Mouse (Mus musculus) liver, adult 2 months (tissue): Measurements from ENCODE around the gene Med15. TPM values are rescaled to one million over a fixed set of nuclear protein-coding genes. Genes with fewer than 3 reads are reported as not detected.

ENCODE experiments used
- DNase-seq: peaks from one replicate; pipeline ENCODE4 v3.0.0-alpha.2; 2011; ENCODE audit warnings: low read depth, low spot score; ENCODE audit errors: extremely low read depth
- H3K27ac ChIP-seq: fragments of 200-500 bp; replicated peaks from 2 replicates; pipeline ENCODE4 v1.5.1; 2012; ENCODE audit warnings: low read depth, mild to moderate bottlenecking, control low read depth, inconsistent platforms, low read length; ENCODE audit not compliant: insufficient read depth
- H3K27me3 ChIP-seq: fragments of 200-500 bp; 2 replicates; pipeline ENCODE4 v1.6.1; 2012; ENCODE audit warnings: mild to moderate bottlenecking, moderate library complexity, low read length, inconsistent platforms; ENCODE audit not compliant: control insufficient read depth, insufficient read depth
- H3K36me3 ChIP-seq: fragments of 200-500 bp; 2 replicates; pipeline ENCODE4 v1.6.1; 2012; ENCODE audit warnings: low read length, inconsistent platforms; ENCODE audit not compliant: control insufficient read depth, insufficient read depth
- H3K4me1 ChIP-seq: fragments of 200-500 bp; 2 replicates; pipeline ENCODE4 v1.6.1; 2011; ENCODE audit warnings: low read length; ENCODE audit not compliant: control insufficient read depth, insufficient read depth
- H3K4me3 ChIP-seq: fragments of 200-500 bp; 2 replicates; pipeline ENCODE4 v1.5.1; 2011; ENCODE audit warnings: low read depth, mild to moderate bottlenecking, control low read depth, low read length, moderate library complexity; ENCODE audit not compliant: insufficient read depth
- H3K79me2 ChIP-seq: fragments of 200-500 bp; 2 replicates; pipeline ENCODE4 v1.6.1; 2012; ENCODE audit warnings: inconsistent platforms, mild to moderate bottlenecking, low read length, moderate library complexity; ENCODE audit not compliant: control insufficient read depth, insufficient read depth
- H3K9ac ChIP-seq: fragments of 200-500 bp; 2 replicates; pipeline ENCODE4 v1.6.1; 2012; ENCODE audit warnings: low read depth, mild to moderate bottlenecking, control low read depth, inconsistent platforms, low read length
- CTCF ChIP-seq: fragments of 200-500 bp; IDR thresholded peaks from 2 replicates; pipeline ENCODE4 v1.5.1; 2011; ENCODE audit warnings: low read depth, low read length, control low read depth
- POLR2A ChIP-seq: fragments of 200-500 bp; IDR thresholded peaks from 2 replicates; pipeline ENCODE4 v1.6.1; 2011; ENCODE audit warnings: low read length, control low read depth; ENCODE audit not compliant: insufficient read depth; ENCODE audit errors: extremely low read depth
- WGBS: fragments of 180-500 bp; shearing (Covaris S2); methylation state at CpG from one replicate; pipeline ENCODE4 v1.1.7; 2018; 5-methylcytosine and 5-hydroxymethylcytosine counted together
- polyA plus RNA-seq: library from polyadenylated mRNA; depleted of rRNA; stranded (reverse); fragments of >200 nt; gene quantifications from 2 replicates; pipeline ENCODE4 v1.2.3, GENCODE M21; 2012
- total RNA-seq: library from RNA; depleted of rRNA; stranded (reverse); fragments of >200 nt; gene quantifications from 2 replicates; pipeline ENCODE4 v1.2.3, GENCODE M21; 2014

The Med15 gene
- total and polyA plus RNA-seq, 2 experiments = 14.8 to 49.7 TPM

DNA sequence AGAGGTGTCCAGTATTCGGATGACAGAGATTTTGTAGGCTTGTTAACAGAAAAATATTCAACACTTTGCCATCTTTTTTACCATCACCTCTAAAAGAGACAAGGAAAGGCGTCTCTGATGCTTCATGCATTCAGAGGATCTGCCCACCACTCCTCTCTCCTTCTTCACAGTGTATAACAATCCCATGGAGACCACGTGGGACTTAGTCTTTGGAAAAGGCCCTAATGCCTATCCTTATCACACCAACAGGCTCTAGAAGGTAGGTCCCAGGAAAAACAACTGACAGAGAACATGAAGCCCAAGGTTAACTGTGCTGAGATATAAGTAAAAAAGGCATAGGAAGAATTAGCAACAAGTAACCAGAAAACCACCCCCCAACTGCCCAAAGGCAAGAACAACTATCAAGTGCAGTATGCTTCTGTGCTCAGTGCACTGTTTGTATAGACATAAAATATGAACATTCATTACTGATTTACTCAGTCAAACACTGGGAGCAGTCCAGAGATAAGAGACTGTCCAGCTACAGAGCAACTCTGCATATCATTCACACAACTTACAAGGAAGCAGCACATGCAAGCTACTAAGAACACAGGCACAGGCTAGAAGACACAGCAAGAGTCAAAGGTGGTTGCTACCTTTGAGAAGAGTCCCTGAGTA, 32.2 kb downstream of the Med15 start:
- Histone ChIP-seq H3K27me3 (no peaks in the 10 kb centered on the region), H3K36me3 (peaks cover 14% of the 10 kb centered on the region; the same call in 1 of the 2 replicates), H3K4me3 (no peak overlapping the region), H3K4me1 (peaks cover 2% of the 10 kb centered on the region), H3K79me2 (peaks cover 13% of the 10 kb centered on the region; the same call in 1 of the 2 replicates), H3K27ac (no peak overlapping the region), H3K9ac (no peak overlapping the region)
- TF ChIP-seq CTCF (no peak), POLR2A (no peak)
- 83% methylated on average over 3 of the region's 3 CpGs for WGBS
- DNase-seq = peak; percentile 37

DNA sequence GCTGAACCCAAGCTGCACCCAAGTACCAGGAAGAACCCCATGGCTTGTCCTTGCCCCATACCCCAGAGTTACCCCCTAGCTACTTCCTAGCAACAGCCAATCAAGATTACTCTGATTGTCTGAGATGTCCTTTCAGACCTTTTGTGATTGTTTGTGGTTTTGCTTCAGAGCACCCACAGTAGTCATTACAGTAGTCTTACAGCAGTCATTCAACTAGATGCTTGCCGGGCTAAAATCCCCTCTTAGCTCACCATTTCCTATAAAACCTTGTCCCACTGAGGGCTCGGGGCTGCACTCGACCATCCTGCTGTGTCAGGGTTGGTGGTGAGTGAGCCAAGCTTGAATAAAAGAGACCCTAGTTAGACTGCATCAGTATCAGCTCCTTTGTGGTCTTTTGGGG, 37.8 kb downstream of the Med15 start:
- TF ChIP-seq POLR2A (no peak), CTCF (no peak)
- WGBS = 86% methylated on average over 3 of the region's 3 CpGs
- no peak overlapping the region for H3K4me3 ChIP-seq
- H3K79me2 ChIP-seq = peaks cover 7% of the 10 kb centered on the region; the same call in 1 of the 2 replicates
- no peaks in the 10 kb centered on the region for H3K4me1 ChIP-seq
- H3K27me3 ChIP-seq = no peaks in the 10 kb centered on the region
- DNase-seq = peak; percentile 27
- H3K36me3 ChIP-seq = peaks cover 22% of the 10 kb centered on the region
- no peak overlapping the region for H3K9ac ChIP-seq
- H3K27ac ChIP-seq = no peak overlapping the region

DNA sequence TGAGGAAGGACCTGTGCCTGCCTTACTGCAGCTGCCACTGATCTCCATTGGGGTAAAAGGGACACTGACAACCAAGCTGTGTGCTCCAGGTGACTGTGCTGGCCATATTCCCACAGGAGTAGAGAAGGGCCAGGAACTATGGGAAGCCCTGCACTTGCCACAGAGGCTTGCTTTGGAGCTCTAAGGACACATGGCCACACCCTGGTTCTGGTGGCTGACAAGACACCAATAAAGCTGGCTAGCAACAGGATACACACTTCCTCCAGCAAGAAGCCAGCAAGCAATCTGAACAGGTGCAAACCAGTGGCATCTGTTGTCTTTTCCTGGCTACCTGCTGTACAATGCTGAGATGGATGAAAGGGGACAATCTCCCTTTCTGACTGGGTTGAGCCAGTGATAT, 62.8 kb downstream of the Med15 start:
- Histone ChIP-seq H3K79me2 (no peaks in the 10 kb centered on the region), H3K4me3 (no peak overlapping the region), H3K27me3 (no peaks in the 10 kb centered on the region), H3K9ac (no peak overlapping the region), H3K36me3 (peaks cover 34% of the 10 kb centered on the region), H3K4me1 (no peaks in the 10 kb centered on the region), H3K27ac (no peak overlapping the region)
- no peak for DNase-seq
- TF ChIP-seq POLR2A = no peak
- no peak for TF ChIP-seq CTCF

DNA sequence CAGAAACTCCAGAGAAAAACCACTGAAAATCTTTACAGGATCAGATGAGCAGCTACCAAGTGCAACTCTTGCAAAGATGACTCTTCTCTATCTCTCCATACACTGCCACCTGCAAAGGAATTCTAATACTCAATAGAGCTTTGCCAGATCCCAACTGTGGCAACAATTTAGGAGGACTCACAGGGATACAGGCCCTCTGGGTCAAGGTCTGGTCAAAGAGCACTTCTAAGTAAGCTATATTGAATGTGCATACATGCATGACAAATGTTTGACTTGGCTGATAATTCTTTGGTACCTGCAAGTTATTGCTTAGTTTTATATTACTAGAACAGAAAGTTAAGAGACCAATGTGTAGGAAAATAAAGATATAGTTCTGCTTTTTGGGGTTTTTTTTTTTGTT, 67.1 kb downstream of the Med15 start:
- Histone ChIP-seq H3K27me3 (no peaks in the 10 kb centered on the region), H3K4me3 (no peak overlapping the region), H3K27ac (no peak overlapping the region), H3K79me2 (no peaks in the 10 kb centered on the region), H3K4me1 (no peaks in the 10 kb centered on the region), H3K9ac (no peak overlapping the region), H3K36me3 (peaks cover 47% of the 10 kb centered on the region)
- DNase-seq = peak; percentile 28
- TF ChIP-seq POLR2A (no peak), CTCF (no peak)

DNA sequence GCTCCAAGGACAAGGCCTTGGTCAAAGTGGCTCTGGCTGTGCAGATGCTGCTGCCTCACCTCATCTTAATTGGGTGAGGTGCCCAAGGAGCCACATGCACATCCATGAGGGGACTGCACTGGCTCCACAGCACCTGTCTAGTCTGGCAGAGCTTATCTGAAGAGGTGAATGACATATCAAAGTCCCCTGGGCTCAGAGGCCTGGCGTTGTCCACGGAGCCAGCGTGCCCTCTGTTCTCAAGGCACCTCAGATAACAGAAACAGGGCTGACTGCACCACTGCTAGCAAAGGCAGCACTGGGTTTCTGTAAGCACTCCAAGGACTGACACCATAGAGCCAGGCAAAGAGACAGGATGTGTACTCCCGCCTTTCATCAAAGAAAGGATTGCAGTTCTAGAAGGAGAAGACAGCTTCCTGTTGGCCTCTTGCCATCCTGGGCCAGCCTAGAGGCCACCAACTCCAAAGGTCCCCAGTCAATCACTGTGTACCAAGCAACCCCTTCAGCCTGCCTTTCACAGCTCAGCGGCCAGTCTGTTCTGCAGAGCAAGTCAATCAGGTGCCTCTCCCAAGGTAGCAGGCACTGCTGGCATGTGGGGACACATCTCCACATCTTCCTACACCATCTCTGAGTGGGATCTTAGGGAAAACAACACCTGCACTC, 76.3 kb downstream of the Med15 start:
- Histone ChIP-seq H3K36me3 (peaks cover 8% of the 10 kb centered on the region; the same call in 1 of the 2 replicates), H3K9ac (no peak overlapping the region), H3K79me2 (no peaks in the 10 kb centered on the region), H3K4me3 (no peak overlapping the region), H3K4me1 (peaks cover 4% of the 10 kb centered on the region; the same call in 1 of the 2 replicates), H3K27me3 (no peaks in the 10 kb centered on the region), H3K27ac (no peak overlapping the region)
- TF ChIP-seq CTCF (no peak), POLR2A (no peak)
- DNase-seq = peak; percentile 74
- 27% methylated on average over 5 of the region's 5 CpGs for WGBS

DNA sequence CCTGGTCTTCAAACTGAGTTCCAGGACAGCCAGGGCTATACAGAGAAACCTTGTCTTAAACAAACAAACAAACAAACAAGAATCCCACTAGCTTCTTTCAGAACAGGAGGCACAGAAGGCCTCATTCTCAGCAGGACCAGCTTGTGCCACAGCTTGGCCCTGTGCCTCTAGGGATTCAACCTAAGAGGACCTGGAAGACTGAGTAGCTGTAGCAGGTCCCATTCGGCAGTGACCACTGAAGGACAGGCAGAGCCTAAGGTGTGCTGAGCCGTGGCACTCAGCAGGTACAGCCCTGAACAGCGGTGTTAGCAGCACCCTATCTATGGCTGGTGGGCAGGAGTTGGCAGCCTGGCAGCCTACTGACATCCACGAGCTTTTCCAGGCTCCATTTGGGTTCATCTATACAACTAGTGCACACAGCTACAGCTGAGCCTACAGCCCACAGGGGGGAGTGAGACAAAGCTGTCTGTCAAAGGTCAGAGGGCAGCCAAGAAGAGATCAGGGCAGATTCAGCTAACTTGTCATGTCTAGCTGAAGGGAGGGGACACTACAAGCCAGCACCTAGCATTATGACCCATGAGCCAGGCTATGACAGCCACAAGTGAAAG, 78.4 kb downstream of the Med15 start:
- Histone ChIP-seq H3K27me3 (no peaks in the 10 kb centered on the region), H3K79me2 (no peaks in the 10 kb centered on the region), H3K4me1 (peaks cover 4% of the 10 kb centered on the region; the same call in 1 of the 2 replicates), H3K27ac (no peak overlapping the region), H3K9ac (no peak overlapping the region), H3K4me3 (no peak overlapping the region), H3K36me3 (peaks cover 4% of the 10 kb centered on the region; the same call in 1 of the 2 replicates)
- WGBS = 94% methylated on average over 4 of the region's 4 CpGs
- DNase-seq = no peak
- TF ChIP-seq CTCF = no peak
- TF ChIP-seq POLR2A = no peak
